ENCODE assay signal across 8 mouse cellular contexts in the genomic region with DNA sequence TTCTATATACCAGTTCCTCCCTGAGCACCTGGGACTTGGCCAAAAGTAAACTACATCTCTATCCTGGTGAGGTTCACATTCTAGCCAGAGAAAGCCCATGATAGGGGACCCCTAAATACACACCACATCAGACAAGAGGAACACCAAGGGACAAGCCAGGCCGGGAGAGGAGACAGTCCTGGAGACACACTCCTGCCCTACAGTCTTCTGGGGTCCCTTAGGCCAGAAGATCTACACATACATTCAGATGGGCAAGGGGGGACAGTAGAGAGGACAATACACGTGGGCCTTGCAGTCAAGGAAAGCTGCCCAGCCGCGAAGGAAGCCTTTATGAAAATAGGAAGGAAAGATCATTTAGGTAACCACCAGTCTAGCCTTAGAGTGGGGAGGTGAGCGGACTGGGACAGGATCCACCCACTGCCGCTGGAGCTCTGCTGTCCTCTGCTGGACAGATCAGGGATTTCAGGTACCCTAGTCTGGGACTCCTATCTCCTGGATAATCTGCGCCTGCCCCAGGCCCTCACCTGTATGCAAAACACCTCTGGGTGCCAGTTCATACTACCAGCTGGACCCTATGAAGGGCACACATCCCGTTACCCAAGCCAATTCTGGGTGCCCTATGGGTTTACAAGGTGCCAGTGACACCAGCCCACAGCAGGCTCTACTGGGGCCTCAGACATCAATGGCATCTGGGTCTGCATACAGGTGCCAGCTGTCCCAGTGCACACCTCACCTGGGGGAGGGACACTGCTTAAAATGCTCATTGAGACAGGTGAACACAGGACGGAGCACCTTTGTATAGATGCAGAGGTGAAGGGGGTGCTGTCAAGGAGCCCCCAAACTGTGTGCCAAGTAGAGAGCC. TPM values are rescaled to one million over a fixed set of nuclear protein-coding genes. Genes with fewer than 3 reads are reported as not detected.
DNase-seq lines count a peak whose midpoint lies in the region; ATAC-seq and TF ChIP-seq lines count a peak whose summit lies in the region.

No protein-coding gene starts in this region.

- H3K4me2 ChIP-seq in embryonic facial prominence, embryonic 15.5 days (replicated peaks): no peak overlapping the region
- no peak overlapping the region for H3K4me2 ChIP-seq in heart, embryonic 12.5 days
- no peak overlapping the region for H3K4me2 ChIP-seq in kidney, postnatal 0 days (ENCODE audit: low read length)
- H3K4me2 ChIP-seq in liver, embryonic 11.5 days: no peak overlapping the region
- no peak overlapping the region for H3K4me2 ChIP-seq in neural tube, embryonic 12.5 days (replicated peaks)

- no peaks in the 10 kb centered on the region for H3K27me3 ChIP-seq in C2C12 (ENCODE audit: control insufficient read depth, insufficient read depth, insufficient read length)
- no peaks in the 10 kb centered on the region for H3K27me3 ChIP-seq in embryonic facial prominence, embryonic 15.5 days
- H3K27me3 ChIP-seq in heart, embryonic 12.5 days (replicated peaks): 0 out of 2 replicates have a peak, but pooled peaks cover 6% of the 10 kb centered on the region
- H3K27me3 ChIP-seq in kidney, postnatal 0 days (ENCODE audit: insufficient read depth, low read length): no peaks in the 10 kb centered on the region
- no peaks in the 10 kb centered on the region for H3K27me3 ChIP-seq in liver, embryonic 11.5 days (replicated peaks; ENCODE audit: control insufficient read depth, insufficient read depth, low read length)
- H3K27me3 ChIP-seq in neural tube, embryonic 12.5 days (replicated peaks): peaks cover 10% of the 10 kb centered on the region; the same call in 1 of the 2 replicates

- H3K79me2 ChIP-seq in C2C12 (ENCODE audit: control insufficient read depth, insufficient read depth): no peaks in the 10 kb centered on the region

- H3ac ChIP-seq in C2C12 (ENCODE audit: control insufficient read depth, insufficient read length, low read depth): no peak overlapping the region

- H3K4me1 ChIP-seq in embryonic facial prominence, embryonic 15.5 days: peaks cover 11% of the 10 kb centered on the region; the same call in 1 of the 2 replicates
- H3K4me1 ChIP-seq in heart, embryonic 12.5 days (replicated peaks): peaks cover 12% of the 10 kb centered on the region
- peaks cover 12% of the 10 kb centered on the region; the same call in 1 of the 2 replicates for H3K4me1 ChIP-seq in kidney, postnatal 0 days (replicated peaks; ENCODE audit: insufficient read depth, low read length)
- no peaks in the 10 kb centered on the region for H3K4me1 ChIP-seq in liver, embryonic 11.5 days (replicated peaks; ENCODE audit: control insufficient read depth, insufficient read depth, low read length)
- peaks cover 14% of the 10 kb centered on the region for H3K4me1 ChIP-seq in neural tube, embryonic 12.5 days

- H3K79me3 ChIP-seq in C2C12 (ENCODE audit: low read depth): no peaks in the 10 kb centered on the region

- H3K4me3 ChIP-seq in C2C12 (ENCODE audit: insufficient read depth, poor library complexity, severe bottlenecking): no peak overlapping the region
- no peak overlapping the region for H3K4me3 ChIP-seq in embryonic facial prominence, embryonic 15.5 days (replicated peaks)
- H3K4me3 ChIP-seq in heart, embryonic 12.5 days: no peak overlapping the region
- no peak overlapping the region for H3K4me3 ChIP-seq in kidney, postnatal 0 days (replicated peaks; ENCODE audit: low read depth, low read length)
- H3K4me3 ChIP-seq in liver, embryonic 11.5 days (ENCODE audit: low read depth, low read length): no peak overlapping the region
- no peak overlapping the region for H3K4me3 ChIP-seq in neural tube, embryonic 12.5 days

- H3K36me3 ChIP-seq in C2C12 (ENCODE audit: control insufficient read depth, insufficient read depth): no peaks in the 10 kb centered on the region
- H3K36me3 ChIP-seq in embryonic facial prominence, embryonic 15.5 days: no peaks in the 10 kb centered on the region
- no peaks in the 10 kb centered on the region for H3K36me3 ChIP-seq in heart, embryonic 12.5 days
- no peaks in the 10 kb centered on the region for H3K36me3 ChIP-seq in kidney, postnatal 0 days (ENCODE audit: insufficient read depth, low read length)
- no peaks in the 10 kb centered on the region for H3K36me3 ChIP-seq in liver, embryonic 11.5 days (ENCODE audit: control insufficient read depth, insufficient read depth, low read length)
- no peaks in the 10 kb centered on the region for H3K36me3 ChIP-seq in neural tube, embryonic 12.5 days

- H3K9ac ChIP-seq in embryonic facial prominence, embryonic 15.5 days: no peak overlapping the region
- no peak overlapping the region for H3K9ac ChIP-seq in heart, embryonic 12.5 days
- H3K9ac ChIP-seq in kidney, postnatal 0 days (ENCODE audit: low read depth, low read length): no peak overlapping the region
- no peak overlapping the region for H3K9ac ChIP-seq in liver, embryonic 11.5 days (ENCODE audit: low read depth, low read length)
- H3K9ac ChIP-seq in neural tube, embryonic 12.5 days: no peak overlapping the region

- 11% methylated on average over 9 of the region's 9 CpGs for WGBS in embryonic facial prominence, embryonic 15.5 days
- WGBS in heart, embryonic 12.5 days: 13% methylated on average over 9 of the region's 9 CpGs
- 11% methylated on average over 9 of the region's 9 CpGs for WGBS in kidney, postnatal 0 days
- WGBS in liver, embryonic 11.5 days: 17% methylated on average over 9 of the region's 9 CpGs
- 17% methylated on average over 9 of the region's 9 CpGs for WGBS in neural tube, embryonic 12.5 days

- no peak overlapping the region for H3K27ac ChIP-seq in embryonic facial prominence, embryonic 15.5 days (replicated peaks)
- no peak overlapping the region for H3K27ac ChIP-seq in heart, embryonic 12.5 days (ENCODE audit: poor library complexity, severe bottlenecking)
- H3K27ac ChIP-seq in kidney, postnatal 0 days: no peak overlapping the region
- no peak overlapping the region for H3K27ac ChIP-seq in liver, embryonic 11.5 days (ENCODE audit: low read depth, low read length)
- no peak overlapping the region for H3K27ac ChIP-seq in neural tube, embryonic 12.5 days

- peak; percentile 56; the same call in 1 of the 2 replicates for ATAC-seq in embryonic facial prominence, embryonic 15.5 days (ENCODE audit: insufficient number of reproducible peaks, low FRiP score, low TSS enrichment, low read depth)
- ATAC-seq in heart, embryonic 12.5 days (ENCODE audit: insufficient number of reproducible peaks, low FRiP score): 0 out of 2 replicates have a peak, but pooled peaks have one; percentile 46
- ATAC-seq in kidney, postnatal 0 days (replicated peaks; ENCODE audit: low FRiP score, low read depth): peak; percentile 52; the same call in 1 of the 2 replicates
- ATAC-seq in liver, embryonic 11.5 days (replicated peaks; ENCODE audit: low FRiP score): peak; percentile 72
- ATAC-seq in neural tube, embryonic 12.5 days (ENCODE audit: low FRiP score, low read depth): peak; percentile 62

- H3K9me3 ChIP-seq in embryonic facial prominence, embryonic 15.5 days (replicated peaks): no peaks in the 10 kb centered on the region
- H3K9me3 ChIP-seq in heart, embryonic 12.5 days (replicated peaks): no peaks in the 10 kb centered on the region
- no peaks in the 10 kb centered on the region for H3K9me3 ChIP-seq in kidney, postnatal 0 days (replicated peaks; ENCODE audit: low read length)
- H3K9me3 ChIP-seq in liver, embryonic 11.5 days (ENCODE audit: control insufficient read depth, low read length): no peaks in the 10 kb centered on the region
- no peaks in the 10 kb centered on the region for H3K9me3 ChIP-seq in neural tube, embryonic 12.5 days

- peak; percentile 47 to 48 for DNase-seq in adrenal gland, postnatal 4 days (ENCODE audit: low spot score in 2 of 2)
- DNase-seq in kidney, postnatal 0 days (ENCODE audit: low spot score): peak; percentile 90
- peak; percentile 61 for DNase-seq in liver, embryonic 11.5 days (ENCODE audit: low spot score)
- DNase-seq in telencephalon, adult 2 months (ENCODE audit: low read depth, low spot score): peak; percentile 10

- peak; percentile 87 for TF ChIP-seq CTCF in C2C12 (IDR thresholded peaks at IDR 0.05; ENCODE audit: control insufficient read depth, insufficient read depth, insufficient read length)
- TF ChIP-seq CTCF in kidney, postnatal 0 days (IDR thresholded peaks at IDR 0.05; ENCODE audit: low read depth): peak; percentile 100

TF ChIP-seq in C2C12, 6 proteins besides CTCF, POLR2A, EP300 and RAD21 (continues in another document):
- TF ChIP-seq MYOD1 (IDR thresholded peaks at IDR 0.05; ENCODE audit: control insufficient read depth, insufficient read length, low read depth) (no peak), MAX (IDR thresholded peaks at IDR 0.05) (no peak)

RNA-seq across cellular contexts. Expression of gene 1810010D01Rik, which starts 35.2 kb away (rescaled TPM):
- polyA plus RNA-seq in C2C12 (2012; fragmentation: generic; extraction: Trizol): not detected
- under 1 TPM in 1 of 2 experiments, not detected in 1; 0.45 TPM for total RNA-seq in adrenal gland, postnatal 4 days (2021)
- polyA plus RNA-seq in embryonic facial prominence, embryonic 15.5 days (2015; fragmentation: Nextera tagmentation; extraction: Ambion mirVana): 0.19 TPM in 1 of 2 replicates, not detected in the other
- polyA plus RNA-seq in heart, embryonic 12.5 days (2016; fragmentation: Nextera tagmentation; extraction: Ambion mirVana): 0.30 and 0.36 TPM in 2 replicates
- not detected in 2 replicates for polyA plus RNA-seq in kidney, postnatal 0 days (2015; fragmentation: Nextera tagmentation; extraction: Ambion mirVana)
- polyA plus RNA-seq in liver, embryonic 11.5 days (2014; fragmentation: Nextera tagmentation; extraction: Ambion mirVana): 0.29 and 0.67 TPM in 2 replicates
- polyA plus RNA-seq in neural tube, embryonic 12.5 days (2016; fragmentation: Nextera tagmentation; extraction: Ambion mirVana): 0.53 TPM in 1 of 2 replicates, not detected in the other

RNA-seq across cellular contexts. Expression of gene Tpcn2, which starts 40.7 kb away (rescaled TPM):
- 5.2 TPM for polyA plus RNA-seq in C2C12 (2012; fragmentation: generic; extraction: Trizol)
- 10 to 100 TPM; 21.2 to 26.9 TPM for total RNA-seq in adrenal gland, postnatal 4 days (2021)
- 12.2 and 12.3 TPM in 2 replicates for polyA plus RNA-seq in embryonic facial prominence, embryonic 15.5 days (2015; fragmentation: Nextera tagmentation; extraction: Ambion mirVana)
- 6.4 and 7.3 TPM in 2 replicates for polyA plus RNA-seq in heart, embryonic 12.5 days (2016; fragmentation: Nextera tagmentation; extraction: Ambion mirVana)
- polyA plus RNA-seq in kidney, postnatal 0 days (2015; fragmentation: Nextera tagmentation; extraction: Ambion mirVana): 7.7 and 8.7 TPM in 2 replicates
- polyA plus RNA-seq in liver, embryonic 11.5 days (2014; fragmentation: Nextera tagmentation; extraction: Ambion mirVana): 2.3 and 2.4 TPM in 2 replicates
- polyA plus RNA-seq in neural tube, embryonic 12.5 days (2016; fragmentation: Nextera tagmentation; extraction: Ambion mirVana): 5.7 and 6.1 TPM in 2 replicates

RNA-seq across cellular contexts. Expression of gene Mrgprf, which starts 57.5 kb away (rescaled TPM):
- 0.88 TPM for polyA plus RNA-seq in C2C12 (2012; fragmentation: generic; extraction: Trizol)
- 1 to 10 TPM; 3.2 to 3.4 TPM for total RNA-seq in adrenal gland, postnatal 4 days (2021)
- polyA plus RNA-seq in embryonic facial prominence, embryonic 15.5 days (2015; fragmentation: Nextera tagmentation; extraction: Ambion mirVana): 8.1 and 10.1 TPM in 2 replicates
- polyA plus RNA-seq in heart, embryonic 12.5 days (2016; fragmentation: Nextera tagmentation; extraction: Ambion mirVana): 0.13 and 0.26 TPM in 2 replicates
- polyA plus RNA-seq in kidney, postnatal 0 days (2015; fragmentation: Nextera tagmentation; extraction: Ambion mirVana): 3.5 and 3.8 TPM in 2 replicates
- 0.08 TPM in 1 of 2 replicates, not detected in the other for polyA plus RNA-seq in liver, embryonic 11.5 days (2014; fragmentation: Nextera tagmentation; extraction: Ambion mirVana)
- 0.47 and 0.55 TPM in 2 replicates for polyA plus RNA-seq in neural tube, embryonic 12.5 days (2016; fragmentation: Nextera tagmentation; extraction: Ambion mirVana)

Comparison
In these comparisons a context has a peak if more than half of its experiments do, and no peak if none do; other contexts are left out.
1. DNase-seq: peak in every context shown above with its lines; median percentile 90 in kidney, postnatal 0 days; 61 in liver, embryonic 11.5 days; 48 in adrenal gland, postnatal 4 days; 10 in telencephalon, adult 2 months.